Comparison of ENCODE assay signal across 20 mouse cellular contexts in genomic region chr13:9380740-9381410, GRCm38 (mm10).
DNase-seq lines count a peak whose midpoint lies in the region; ATAC-seq and TF ChIP-seq lines count a peak whose summit lies in the region.
"Had no signal": no experiment of that assay in that cellular context is flagged by ENCODE, and none has a peak within 500 bp of the region (broad histone marks: within the 10 kb centered on the region; RNA-seq: fewer than 3 reads in every experiment).

No protein-coding gene starts in this region.

- H3K27me3 ChIP-seq in myocyte (ENCODE audit: control insufficient read depth, insufficient read depth, insufficient read length) = no peaks in the 10 kb centered on the region
- H3K27me3 ChIP-seq: neural tube, embryonic 15.5 days had no signal

- peaks cover 23% of the 10 kb centered on the region for H3K79me2 ChIP-seq in myocyte (ENCODE audit: control insufficient read depth, insufficient read depth)

- DNase-seq in frontal cortex, postnatal 36 days (ENCODE audit: low spot score in 2 of 2) = no peak
- peak; percentile 23 for DNase-seq in MN1 (ENCODE audit: low spot score)
- DNase-seq in retina, embryonic 14.5 days (ENCODE audit: low spot score) = no peak
- DNase-seq in ovary, postnatal 36 days (ENCODE audit: low spot score) = no peak
- DNase-seq: B cell, adult 2 months; cerebellum, adult 9-11 months; heart, postnatal 4 days; kidney, adult 2 months; kidney, postnatal 14 days; liver, postnatal 0 days; lung, postnatal 10 days; midbrain, embryonic 14.5 days had no signal

- no peak overlapping the region for H3K4me3 ChIP-seq in myocyte
- H3K4me3 ChIP-seq: left cerebral cortex, adult 2 months; limb, embryonic 10.5 days; neural tube, embryonic 15.5 days had no signal

- H3ac ChIP-seq in myocyte (ENCODE audit: control insufficient read depth, insufficient read length) = no peak overlapping the region

- H3K36me3 ChIP-seq in myocyte (ENCODE audit: control insufficient read depth, insufficient read depth) = no peaks in the 10 kb centered on the region
- H3K36me3 ChIP-seq: limb, embryonic 10.5 days; neural tube, embryonic 15.5 days had no signal

- peak overlapping the region; percentile 43 for H3K4me2 ChIP-seq in myocyte (ENCODE audit: low read depth)
- H3K4me2 ChIP-seq: neural tube, embryonic 15.5 days had no signal

- ATAC-seq in frontal cortex, adult (ENCODE audit: low TSS enrichment) = peak; percentile 29; the same call in 1 of the 2 replicates
- peak; percentile 54; the same call in 1 of the 2 replicates for ATAC-seq in common myeloid progenitor, adult 5-6 weeks (replicated peaks; ENCODE audit: low read depth, poor library complexity, severe bottlenecking)
- ATAC-seq: forebrain, embryonic 16.5 days; hindbrain, postnatal 0 days; liver, postnatal 0 days had no signal

- TF ChIP-seq POLR2A in myocyte (IDR thresholded peaks at IDR 0.05; ENCODE audit: insufficient read length, low read depth) = no peak

TF ChIP-seq in myocyte, 11 proteins besides CTCF, POLR2A, EP300 and RAD21:
- TF ChIP-seq E2F4 (IDR thresholded peaks at IDR 0.05; ENCODE audit: insufficient read depth) (no peak), MAX (IDR thresholded peaks at IDR 0.05; ENCODE audit: low read depth) (no peak), POLR2AphosphoS2 (IDR thresholded peaks at IDR 0.05; ENCODE audit: insufficient read length, low read depth) (no peak), SRF (IDR thresholded peaks at IDR 0.05; ENCODE audit: control insufficient read depth, insufficient read length, low read depth) (no peak)
